Mouse (Mus musculus) lung, adult 2 months (tissue): ENCODE data around the gene Ubl4b.

Experiments used
- CTCF ChIP-seq: fragments of 200-500 bp; IDR thresholded peaks from 2 replicates; pipeline ENCODE4 v1.5.1; 2011; ENCODE audit warnings: mild to moderate bottlenecking, low read length, control low read depth; ENCODE audit not compliant: insufficient read depth
- POLR2A ChIP-seq: fragments of 200-500 bp; IDR thresholded peaks from 2 replicates; pipeline ENCODE4 v1.6.1; 2011; ENCODE audit warnings: low read depth, mild to moderate bottlenecking, control low read depth, low read length, borderline replicate concordance; ENCODE audit errors: extremely low read depth

DNA sequence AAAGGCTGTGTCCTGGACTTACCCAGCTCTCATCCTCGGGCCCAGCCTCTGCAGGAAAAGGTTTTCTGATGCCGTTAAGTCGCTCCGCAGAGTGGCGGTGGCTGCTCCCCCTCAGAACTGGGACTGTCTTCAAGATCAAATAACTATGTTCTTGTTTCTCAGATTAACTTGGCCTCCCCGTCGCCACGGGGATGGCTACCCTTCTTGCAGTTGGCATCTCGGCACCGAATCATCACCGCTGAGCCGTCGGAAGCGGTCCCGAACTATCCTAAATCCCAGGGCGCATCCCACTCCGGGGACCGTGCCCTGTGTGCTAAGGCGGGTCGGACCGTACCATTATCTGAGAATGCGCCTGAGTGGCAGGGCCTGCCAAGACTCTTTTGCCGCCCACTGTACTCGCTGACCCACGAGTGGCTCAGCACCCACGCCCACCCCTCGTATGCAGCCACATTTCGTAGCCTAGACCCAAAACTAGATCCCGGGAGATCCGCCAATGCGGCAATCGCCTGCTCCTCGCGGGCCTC lies 41.1 kb upstream of the Ubl4b start:
- no peak for TF ChIP-seq POLR2A
- TF ChIP-seq CTCF = no peak
